Mouse (Mus musculus) small intestine, adult 2 months (tissue): Measurements from ENCODE around the gene Safb.

Source experiments
- CTCF ChIP-seq: fragments of 200-500 bp; IDR thresholded peaks from 2 replicates; pipeline ENCODE4 v1.5.1; 2012; ENCODE audit warnings: low read depth, mild to moderate bottlenecking, control low read depth, inconsistent platforms, low read length, moderate library complexity, mixed read lengths; ENCODE audit not compliant: insufficient replicate concordance, insufficient read length; ENCODE audit errors: extremely low read depth
- POLR2A ChIP-seq: fragments of 200-500 bp; IDR thresholded peaks from 2 replicates; pipeline ENCODE4 v1.6.1; 2012; ENCODE audit warnings: low read depth, mild to moderate bottlenecking, control low read depth, inconsistent platforms, low read length, moderate library complexity

DNA sequence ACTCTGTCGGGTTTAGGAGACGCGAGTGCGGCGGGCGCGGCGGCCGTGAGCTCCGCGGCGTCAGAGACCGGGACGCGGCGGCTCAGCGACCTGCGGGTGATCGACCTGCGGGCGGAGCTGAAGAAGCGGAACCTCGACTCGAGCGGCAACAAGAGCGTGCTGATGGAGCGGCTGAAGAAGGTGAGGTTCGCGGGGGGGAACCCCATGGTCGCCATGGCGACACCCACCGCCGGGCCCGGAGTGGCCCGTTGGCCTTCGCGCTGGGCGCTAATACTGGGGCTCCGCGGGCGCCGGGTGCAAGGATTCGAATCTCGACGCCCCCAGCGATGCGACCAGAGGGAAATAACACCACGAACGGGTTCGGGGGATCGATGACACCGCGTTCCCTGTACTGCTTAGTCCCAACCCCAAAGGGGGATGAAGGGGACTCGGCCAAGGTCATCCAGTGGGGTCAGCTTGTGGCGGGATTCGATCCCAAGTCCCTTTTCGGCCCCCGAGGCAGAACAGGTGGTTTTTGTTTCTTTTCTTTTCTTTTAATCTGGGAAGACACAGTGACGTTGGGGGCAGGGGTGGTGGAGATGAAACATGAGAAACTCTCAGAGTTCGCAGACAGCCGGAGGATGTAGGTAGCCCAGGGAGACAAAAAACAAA, 671 bp downstream of the Safb start:
- TF ChIP-seq POLR2A = no peak
- no peak for TF ChIP-seq CTCF
